Mouse (Mus musculus): ENCODE measurements around the gene Aph1a. TPM values are rescaled to one million over a fixed set of nuclear protein-coding genes. Genes with fewer than 3 reads are reported as not detected.

Gene Aph1a
- polyA plus RNA-seq, 1 experiment from 2014 or later, result 33.3 TPM

GRCm38 (mm10) chr3:95942749-95943148 is 49.0 kb downstream of the Aph1a start:
- no peaks in the 10 kb centered on the region for H3K27me3 ChIP-seq
- no peak overlapping the region for H3K27ac ChIP-seq (replicated peaks)
- 88% methylated on average over 6 of the region's 6 CpGs for WGBS
- no peak overlapping the region for H3K4me3 ChIP-seq
- H3K9me3 ChIP-seq, result no peaks in the 10 kb centered on the region
- H3K36me3 ChIP-seq, result peaks cover 76% of the 10 kb centered on the region
- H3K4me2 ChIP-seq, result no peak overlapping the region
- no peak overlapping the region for H3K9ac ChIP-seq
- ATAC-seq (ENCODE audit: low read depth), result no peak
- H3K4me1 ChIP-seq (replicated peaks), result no peaks in the 10 kb centered on the region

GRCm38 (mm10) chr3:95943226-95943625 is 49.5 kb downstream of the Aph1a start:
- Histone ChIP-seq H3K4me2 (no peak overlapping the region), H3K9ac (no peak overlapping the region), H3K9me3 (no peaks in the 10 kb centered on the region), H3K4me1 (replicated peaks) (no peaks in the 10 kb centered on the region), H3K36me3 (peaks cover 71% of the 10 kb centered on the region), H3K27me3 (no peaks in the 10 kb centered on the region), H3K4me3 (no peak overlapping the region), H3K27ac (replicated peaks) (no peak overlapping the region)
- 95% methylated on average over 7 of the region's 7 CpGs for WGBS
- ATAC-seq (ENCODE audit: low read depth), result no peak

- H3K27me3 ChIP-seq, result no peaks in the 10 kb centered on the region
- no peak for ATAC-seq (ENCODE audit: low read depth)
- H3K27ac ChIP-seq (replicated peaks), result no peak overlapping the region
- no peak overlapping the region for H3K9ac ChIP-seq
- no peak overlapping the region for H3K4me2 ChIP-seq
- no peaks in the 10 kb centered on the region for H3K9me3 ChIP-seq
- 93% methylated on average over 8 of the region's 8 CpGs for WGBS
- no peak overlapping the region for H3K4me3 ChIP-seq
- no peaks in the 10 kb centered on the region for H3K4me1 ChIP-seq (replicated peaks)
- H3K36me3 ChIP-seq, result peaks cover 56% of the 10 kb centered on the region
Observed at GRCm38 (mm10) chr3:95944742-95945141, 51.0 kb downstream of the Aph1a start.

GRCm38 (mm10) chr3:95945731-95946240 is 52.0 kb downstream of the Aph1a start:
- Histone ChIP-seq H3K9ac (no peak overlapping the region), H3K4me3 (no peak overlapping the region), H3K36me3 (peaks cover 46% of the 10 kb centered on the region), H3K27ac (replicated peaks) (no peak overlapping the region), H3K4me2 (no peak overlapping the region), H3K4me1 (replicated peaks) (peaks cover 5% of the 10 kb centered on the region; the same call in 1 of the 2 replicates), H3K9me3 (no peaks in the 10 kb centered on the region), H3K27me3 (no peaks in the 10 kb centered on the region)
- 88% methylated on average over 14 of the region's 14 CpGs for WGBS
- ATAC-seq (ENCODE audit: low read depth), result no peak

Other genes with a start within 250 kb of the Aph1a start
- gene Mcl1, start 235.2 kb upstream of the Aph1a start, polyA plus RNA-seq (2015; fragmentation: Nextera tagmentation; extraction: Ambion mirVana), result 57.1 and 58.8 TPM in 2 replicates
- 0.71 and 1.4 TPM in 2 replicates for gene Adamtsl4, start 206.1 kb upstream of the Aph1a start, polyA plus RNA-seq (2015; fragmentation: Nextera tagmentation; extraction: Ambion mirVana)
- 13.1 and 16.6 TPM in 2 replicates for gene Ecm1, start 154.4 kb upstream of the Aph1a start, polyA plus RNA-seq (2015; fragmentation: Nextera tagmentation; extraction: Ambion mirVana)
- 36.9 and 39.2 TPM in 2 replicates for gene Tars2, start 133.8 kb upstream of the Aph1a start, polyA plus RNA-seq (2015; fragmentation: Nextera tagmentation; extraction: Ambion mirVana)
- 22.6 and 26.5 TPM in 2 replicates for gene Rprd2, start 75.1 kb upstream of the Aph1a start, polyA plus RNA-seq (2015; fragmentation: Nextera tagmentation; extraction: Ambion mirVana)
- gene Prpf3, start 38.1 kb upstream of the Aph1a start, polyA plus RNA-seq (2015; fragmentation: Nextera tagmentation; extraction: Ambion mirVana), result 36.1 and 40.0 TPM in 2 replicates
- gene Mrps21, start 22.4 kb upstream of the Aph1a start, polyA plus RNA-seq (2015; fragmentation: Nextera tagmentation; extraction: Ambion mirVana), result 327 and 348 TPM in 2 replicates
- gene Ciart, start 11.7 kb upstream of the Aph1a start, polyA plus RNA-seq (2015; fragmentation: Nextera tagmentation; extraction: Ambion mirVana), result 3.9 and 5.1 TPM in 2 replicates
- gene BC028528, start 2.0 kb upstream of the Aph1a start, polyA plus RNA-seq (2015; fragmentation: Nextera tagmentation; extraction: Ambion mirVana), result 21.9 and 24.1 TPM in 2 replicates
- gene Car14, start 10.7 kb downstream of the Aph1a start, polyA plus RNA-seq (2015; fragmentation: Nextera tagmentation; extraction: Ambion mirVana), result 1.4 and 2.7 TPM in 2 replicates
- gene Anp32e, start 35.3 kb downstream of the Aph1a start, polyA plus RNA-seq (2015; fragmentation: Nextera tagmentation; extraction: Ambion mirVana), result 150 and 161 TPM in 2 replicates
- 65.9 and 74.1 TPM in 2 replicates for gene Plekho1, start 102.0 kb downstream of the Aph1a start, polyA plus RNA-seq (2015; fragmentation: Nextera tagmentation; extraction: Ambion mirVana)
- gene Vps45, start 164.5 kb downstream of the Aph1a start, polyA plus RNA-seq (2015; fragmentation: Nextera tagmentation; extraction: Ambion mirVana), result 66.9 and 77.1 TPM in 2 replicates
- gene Otud7b, start 210.6 kb downstream of the Aph1a start, polyA plus RNA-seq (2015; fragmentation: Nextera tagmentation; extraction: Ambion mirVana), result 9.4 and 12.7 TPM in 2 replicates

Measured in neural tube, embryonic 13.5 days (tissue).